Mouse (Mus musculus): ENCODE measurements around the gene Ppm1h. TPM values are rescaled to one million over a fixed set of nuclear protein-coding genes. Genes with fewer than 3 reads are reported as not detected.

Ppm1h gene
- total RNA-seq, 4 experiments from 2014 or later = 67.7 to 79.8 (median 72.7) TPM

- DNase-seq (ENCODE audit: low spot score in 2 of 2) = no peak
Measured at GRCm38 (mm10) chr10:122743361-122743760, 64.8 kb downstream of the Ppm1h start.

DNA sequence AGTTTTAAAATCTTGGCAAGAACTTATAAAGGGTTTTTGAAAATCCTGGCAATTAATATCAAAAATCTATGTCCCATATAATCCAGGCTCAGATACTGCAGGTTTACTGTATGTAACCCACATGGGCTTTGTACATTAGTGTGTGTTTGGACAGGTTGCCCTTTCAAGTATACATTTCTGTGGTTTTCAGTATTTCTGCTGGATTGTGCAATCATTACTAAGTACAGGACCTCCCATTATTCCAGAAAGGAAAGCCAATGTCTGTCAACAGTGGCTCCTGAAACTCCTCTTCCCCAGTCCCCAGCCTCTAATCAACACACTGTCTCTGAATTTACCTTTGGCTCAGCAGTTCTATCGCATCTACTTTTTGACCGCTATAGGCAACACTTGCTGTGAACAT, 66.4 kb downstream of the Ppm1h start:
- DNase-seq (ENCODE audit: low spot score in 2 of 2) = no peak

GRCm38 (mm10) chr10:122746211-122746610, 67.6 kb downstream of the Ppm1h start:
- no peak for DNase-seq (ENCODE audit: low spot score in 2 of 2)

- DNase-seq (ENCODE audit: low spot score in 2 of 2) = no peak
Measured at GRCm38 (mm10) chr10:122747151-122747925, 68.8 kb downstream of the Ppm1h start.

- no peak for DNase-seq (ENCODE audit: low spot score in 2 of 2)
Measured at GRCm38 (mm10) chr10:122748361-122748951, 69.9 kb downstream of the Ppm1h start.

GRCm38 (mm10) chr10:122749071-122749470, 70.5 kb downstream of the Ppm1h start:
- no peak for DNase-seq (ENCODE audit: low spot score in 2 of 2)

DNA sequence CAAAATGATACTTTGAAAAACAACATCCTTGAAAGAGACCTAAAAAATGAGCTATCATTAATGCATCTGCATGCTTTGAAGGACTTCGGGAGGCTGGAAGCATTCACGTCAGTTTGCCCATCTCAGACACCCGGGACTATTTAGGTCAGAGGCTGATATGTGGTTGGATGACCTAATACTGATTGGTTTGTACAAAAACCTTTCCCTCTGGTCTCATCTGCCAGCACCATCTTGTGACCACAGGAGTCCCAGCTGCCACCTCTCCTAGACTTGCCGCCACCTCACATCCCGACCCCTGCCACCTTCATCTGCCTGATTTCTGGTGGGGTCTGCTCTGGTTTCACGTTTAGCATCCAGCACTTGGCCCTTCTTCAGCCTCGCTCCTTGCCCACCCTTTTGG, 71.3 kb downstream of the Ppm1h start:
- DNase-seq (ENCODE audit: low spot score in 2 of 2) = no peak

DNA sequence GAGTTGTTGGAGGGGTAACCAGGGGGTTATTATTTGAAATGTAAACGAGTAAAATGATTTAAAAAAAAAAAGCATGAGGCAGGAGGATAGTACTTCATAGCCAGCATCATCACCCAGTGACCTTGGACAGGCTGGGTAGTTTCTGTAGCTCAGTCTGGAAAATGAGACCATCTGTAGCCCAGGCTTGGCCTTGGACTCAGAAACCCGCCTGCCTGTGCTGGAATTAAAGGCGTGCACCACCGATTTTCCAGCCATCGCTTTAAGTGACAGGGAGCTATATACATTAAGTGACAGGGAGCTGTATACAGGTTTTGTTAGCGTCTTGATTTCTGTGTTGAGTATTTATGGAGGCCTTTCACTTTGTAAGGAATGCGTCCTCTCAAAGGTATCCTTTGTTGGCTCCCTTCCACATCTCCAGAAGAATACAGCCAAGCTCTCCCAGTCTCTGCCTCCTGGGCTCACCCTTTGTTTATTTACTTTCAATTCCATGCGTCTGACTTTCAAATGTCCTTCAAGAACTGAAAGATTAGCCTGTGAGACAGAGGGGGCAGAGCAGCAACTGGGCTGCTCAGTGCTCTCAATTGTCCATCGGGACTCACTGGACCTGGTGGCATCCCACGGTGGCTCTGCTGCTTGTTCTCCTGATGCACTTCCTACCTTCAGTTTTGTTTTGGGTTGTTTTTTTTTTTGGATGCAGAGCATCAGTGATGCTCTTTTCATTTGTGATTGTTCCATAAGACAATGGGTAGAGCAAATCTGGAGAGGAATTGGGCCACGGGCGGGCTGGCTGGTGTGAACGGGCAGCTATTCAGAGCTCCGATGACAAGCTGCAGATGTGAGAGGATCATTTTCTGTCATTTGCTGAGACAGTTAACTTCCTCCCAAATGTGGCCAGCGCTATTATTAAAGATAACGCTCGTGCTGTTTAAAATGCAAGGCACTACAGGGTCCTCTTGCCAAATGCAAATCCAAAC, 74.7 kb downstream of the Ppm1h start:
- no peak for DNase-seq (ENCODE audit: low spot score in 2 of 2)

DNA sequence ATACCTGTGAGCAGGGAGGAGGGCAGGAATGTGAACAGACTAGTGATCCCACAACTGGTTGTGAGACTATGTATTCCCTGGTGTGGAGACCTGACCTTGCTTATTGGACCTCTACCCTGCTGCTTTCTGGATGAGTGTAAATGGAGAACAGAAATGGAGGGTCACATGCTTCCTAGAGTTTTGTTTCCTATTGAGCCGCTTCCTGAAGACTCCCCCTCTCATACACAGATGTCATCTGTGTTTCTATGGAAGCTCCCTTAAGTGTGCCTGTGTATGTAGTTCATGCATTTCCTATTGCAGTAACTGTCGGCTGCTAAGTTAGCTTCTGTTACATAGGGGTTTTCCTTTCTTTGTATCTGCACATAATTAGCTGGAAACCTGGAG, 75.4 kb downstream of the Ppm1h start:
- DNase-seq (ENCODE audit: low spot score in 2 of 2) = no peak

GRCm38 (mm10) chr10:122754967-122755366, 76.4 kb downstream of the Ppm1h start:
- DNase-seq (ENCODE audit: low spot score in 2 of 2) = no peak

DNA sequence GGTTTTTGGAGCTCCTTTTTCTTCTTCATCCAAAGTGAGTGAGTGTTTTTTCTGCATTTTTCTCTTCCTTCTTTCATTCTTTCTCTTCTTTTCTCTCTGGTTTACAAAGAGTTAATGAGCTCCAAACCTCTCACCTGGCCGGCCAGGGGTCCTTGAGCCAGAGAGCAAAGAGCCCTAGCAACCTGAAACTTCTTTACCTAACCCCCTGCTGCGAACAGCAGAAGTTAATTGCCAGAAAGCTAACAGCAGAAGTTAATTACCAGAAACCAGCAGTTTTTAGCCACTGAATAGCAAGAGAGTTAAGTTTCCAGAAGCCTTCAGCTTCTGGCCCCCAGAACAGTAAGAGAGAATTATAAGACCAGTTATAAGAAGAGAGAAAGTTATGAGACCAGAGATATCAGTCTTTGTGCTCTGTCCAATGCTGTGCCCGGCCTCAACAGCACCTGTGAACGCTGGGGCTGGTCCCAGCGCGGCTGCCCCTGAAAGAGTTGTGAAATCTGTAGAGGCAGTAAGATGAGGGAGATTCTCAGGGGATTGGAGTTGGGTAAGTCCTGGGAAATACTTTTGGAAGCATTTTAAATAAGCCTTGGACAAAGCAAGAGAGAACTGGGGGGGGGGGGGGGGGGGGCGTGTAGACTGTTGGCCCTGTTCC, 78.4 kb downstream of the Ppm1h start:
- no peak for DNase-seq (ENCODE audit: low spot score in 2 of 2)

DNA sequence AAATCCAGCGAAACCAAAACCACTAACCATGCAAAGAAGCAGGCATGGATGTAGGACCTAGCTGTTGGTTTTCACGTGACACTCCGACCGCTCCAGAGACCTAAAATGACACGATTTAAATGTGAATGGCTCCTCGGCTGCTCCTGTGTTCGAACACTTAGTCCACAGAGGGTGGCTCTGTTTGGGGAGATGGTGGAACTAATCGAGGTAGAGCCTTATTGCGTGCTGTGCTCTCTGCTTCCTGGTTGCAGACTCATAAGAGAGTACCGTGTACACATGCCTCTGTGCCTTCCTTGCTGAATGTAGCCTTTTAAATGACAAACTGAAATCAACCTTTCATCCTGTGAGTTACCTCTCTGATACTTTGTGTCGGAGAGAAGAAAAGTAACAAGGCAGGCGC, 79.2 kb downstream of the Ppm1h start:
- no peak for DNase-seq (ENCODE audit: low spot score in 2 of 2)

- DNase-seq (ENCODE audit: low spot score in 2 of 2) = no peak
Measured at GRCm38 (mm10) chr10:122758346-122758745, 79.8 kb downstream of the Ppm1h start.

- no peak for DNase-seq (ENCODE audit: low spot score in 2 of 2)
Measured at GRCm38 (mm10) chr10:122759729-122760128, 81.2 kb downstream of the Ppm1h start.

GRCm38 (mm10) chr10:122760469-122761307, 82.1 kb downstream of the Ppm1h start:
- DNase-seq (ENCODE audit: low spot score in 2 of 2) = no peak

GRCm38 (mm10) chr10:122762772-122763511, 84.4 kb downstream of the Ppm1h start:
- no peak for DNase-seq (ENCODE audit: low spot score in 2 of 2)

DNA sequence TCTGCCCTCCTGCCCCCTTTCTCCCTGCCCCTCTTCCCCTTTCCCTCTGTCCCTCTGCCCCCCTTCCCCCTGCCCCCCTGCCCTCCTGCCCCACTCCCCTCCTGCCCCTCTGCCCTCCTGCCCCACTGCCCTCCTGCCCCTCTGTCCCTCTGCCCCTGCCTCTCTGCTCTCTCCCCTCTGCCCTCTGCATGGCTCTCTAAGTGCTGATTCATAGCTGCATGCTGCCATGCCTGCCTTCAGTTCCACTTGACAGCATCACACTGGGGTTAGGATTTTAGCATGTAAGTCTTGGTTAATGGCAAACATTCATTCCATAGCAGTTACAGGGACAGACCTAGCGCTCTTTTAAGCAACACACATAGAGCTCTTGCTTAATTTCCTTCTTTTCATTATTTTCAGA, 85.0 kb downstream of the Ppm1h start:
- no peak for DNase-seq (ENCODE audit: low spot score in 2 of 2)

DNA sequence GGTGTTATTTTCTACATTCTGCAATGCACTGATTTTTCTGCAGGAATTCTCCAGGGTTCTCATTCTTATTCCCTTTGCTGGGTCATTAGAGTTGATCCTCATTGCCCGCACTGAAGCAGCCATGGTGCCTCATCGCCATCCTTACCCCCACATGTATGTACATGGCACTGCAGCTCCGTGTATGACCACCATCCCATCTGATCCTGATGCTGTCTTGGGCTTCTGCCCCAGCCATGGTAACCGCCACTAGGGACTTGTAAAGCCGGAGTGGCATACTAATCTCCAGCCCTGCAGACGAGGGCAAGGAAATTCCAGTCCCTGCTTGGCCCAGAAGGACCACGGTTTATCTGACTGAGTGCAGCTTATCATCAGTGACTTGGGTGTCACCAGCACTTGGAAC, 86.1 kb downstream of the Ppm1h start:
- DNase-seq (ENCODE audit: low spot score in 2 of 2) = no peak

GRCm38 (mm10) chr10:122765521-122765920, 87.0 kb downstream of the Ppm1h start:
- DNase-seq (ENCODE audit: low spot score in 2 of 2) = no peak

DNA sequence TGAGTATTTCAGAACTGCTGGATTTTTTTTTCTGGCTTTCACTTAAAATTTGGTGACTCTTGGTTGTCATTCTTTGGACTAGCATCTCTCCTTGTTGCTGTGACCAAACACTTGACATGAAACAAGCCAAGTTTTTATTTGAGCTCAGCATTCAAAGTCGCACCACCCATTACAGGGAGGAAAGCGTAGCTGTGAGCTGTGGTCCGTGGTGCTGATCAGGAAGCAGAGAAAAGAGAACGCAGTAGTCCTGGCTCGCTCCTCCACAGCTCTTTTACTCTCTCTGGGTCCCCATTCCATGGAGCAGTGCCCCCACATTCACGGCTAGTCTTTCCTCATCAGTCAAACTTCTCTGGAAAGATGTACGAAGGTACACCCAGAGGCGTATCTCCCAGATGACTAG, 87.4 kb downstream of the Ppm1h start:
- no peak for DNase-seq (ENCODE audit: low spot score in 2 of 2)

All from layer of hippocampus, adult 8-10 months (tissue).